Mouse (Mus musculus): ENCODE results near the gene Rasgef1b. TPM values are rescaled to one million over a fixed set of nuclear protein-coding genes. Genes with fewer than 3 reads are reported as not detected.

Gene Rasgef1b
- polyA plus RNA-seq, 1 experiment from 2014 or later: 6.5 TPM

- no peaks in the 10 kb centered on the region for H3K4me1 ChIP-seq (ENCODE audit: control insufficient read depth, insufficient read depth, low read length)
- no peaks in the 10 kb centered on the region for H3K36me3 ChIP-seq (ENCODE audit: control insufficient read depth, insufficient read depth, low read length)
- WGBS: 54% methylated on average over 7 of the region's 7 CpGs
- no peak for ATAC-seq (ENCODE audit: low read depth)
- no peak overlapping the region for H3K4me3 ChIP-seq (ENCODE audit: low read depth, low read length)
- H3K4me2 ChIP-seq (ENCODE audit: low read depth, low read length): no peak overlapping the region
- H3K27ac ChIP-seq (replicated peaks; ENCODE audit: low read depth, low read length): no peak overlapping the region
- DNase-seq (ENCODE audit: low spot score): no peak
- H3K9me3 ChIP-seq (ENCODE audit: control insufficient read depth, low read length): no peaks in the 10 kb centered on the region
- no peak overlapping the region for H3K9ac ChIP-seq (ENCODE audit: low read depth, low read length)
- H3K27me3 ChIP-seq (replicated peaks; ENCODE audit: control insufficient read depth, insufficient read depth, low read length): no peaks in the 10 kb centered on the region
Observed at GRCm38 (mm10) chr5:99689909-99690308, 39.0 kb downstream of the Rasgef1b start.

DNA sequence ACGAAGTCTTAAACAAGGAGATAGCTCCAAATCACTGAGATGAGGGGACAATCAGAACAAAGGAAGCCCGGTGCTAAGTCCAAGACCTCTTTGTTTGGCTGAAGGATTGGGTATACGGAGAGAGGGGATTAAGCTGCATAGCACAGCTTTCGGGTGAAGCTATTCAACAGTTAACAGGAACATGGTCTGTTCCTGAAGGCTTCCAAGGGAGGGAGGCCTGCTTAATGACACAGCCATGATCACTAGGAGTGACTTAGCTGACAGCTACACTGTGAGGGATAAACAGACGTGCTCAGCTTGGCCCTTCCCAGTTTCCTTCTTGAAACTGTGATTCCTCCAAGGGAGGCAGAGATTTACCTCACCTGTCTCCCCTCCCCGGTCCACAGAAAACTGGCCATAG lies 41.0 kb downstream of the Rasgef1b start:
- no peaks in the 10 kb centered on the region for H3K36me3 ChIP-seq (ENCODE audit: control insufficient read depth, insufficient read depth, low read length)
- H3K4me2 ChIP-seq (ENCODE audit: low read depth, low read length): no peak overlapping the region
- H3K27me3 ChIP-seq (replicated peaks; ENCODE audit: control insufficient read depth, insufficient read depth, low read length): no peaks in the 10 kb centered on the region
- ATAC-seq (ENCODE audit: low read depth) (peak; percentile 47; the same call in 1 of the 2 replicates), DNase-seq (ENCODE audit: low spot score) (no peak)
- H3K27ac ChIP-seq (replicated peaks; ENCODE audit: low read depth, low read length): no peak overlapping the region
- no peak overlapping the region for H3K4me3 ChIP-seq (ENCODE audit: low read depth, low read length)
- H3K4me1 ChIP-seq (ENCODE audit: control insufficient read depth, insufficient read depth, low read length): peaks cover 4% of the 10 kb centered on the region; the same call in 1 of the 2 replicates
- H3K9me3 ChIP-seq (ENCODE audit: control insufficient read depth, low read length): no peaks in the 10 kb centered on the region
- 31% methylated on average over 6 of the region's 6 CpGs for WGBS
- H3K9ac ChIP-seq (ENCODE audit: low read depth, low read length): no peak overlapping the region

DNA sequence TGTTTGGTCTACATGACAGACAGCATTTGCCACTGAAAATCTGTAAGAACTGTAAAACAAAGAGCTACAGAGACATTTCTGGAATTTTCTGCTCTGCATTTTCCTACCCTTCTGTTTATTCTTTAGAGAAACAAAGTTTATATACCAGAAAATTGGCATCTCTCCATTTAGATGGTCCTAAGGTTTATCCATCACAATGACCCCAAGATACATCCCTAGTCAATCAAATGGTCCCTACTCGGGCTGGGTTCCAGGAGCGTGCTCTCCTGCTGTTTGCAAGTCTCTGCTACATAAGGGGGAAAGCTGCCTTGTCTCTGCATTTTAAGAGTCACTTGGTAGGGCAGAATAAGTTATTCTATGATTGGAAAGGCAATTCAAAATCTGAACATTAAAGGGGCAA lies 44.8 kb downstream of the Rasgef1b start:
- Histone ChIP-seq H3K9me3 (ENCODE audit: control insufficient read depth, low read length) (no peaks in the 10 kb centered on the region), H3K36me3 (ENCODE audit: control insufficient read depth, insufficient read depth, low read length) (no peaks in the 10 kb centered on the region), H3K27ac (replicated peaks; ENCODE audit: low read depth, low read length) (no peak overlapping the region), H3K9ac (ENCODE audit: low read depth, low read length) (no peak overlapping the region), H3K27me3 (replicated peaks; ENCODE audit: control insufficient read depth, insufficient read depth, low read length) (no peaks in the 10 kb centered on the region), H3K4me3 (ENCODE audit: low read depth, low read length) (no peak overlapping the region), H3K4me1 (ENCODE audit: control insufficient read depth, insufficient read depth, low read length) (peaks cover 4% of the 10 kb centered on the region; the same call in 1 of the 2 replicates), H3K4me2 (ENCODE audit: low read depth, low read length) (no peak overlapping the region)
- DNase-seq (ENCODE audit: low spot score): no peak
- no peak for ATAC-seq (ENCODE audit: low read depth)
- 39% methylated on average over 2 of the region's 2 CpGs for WGBS

DNA sequence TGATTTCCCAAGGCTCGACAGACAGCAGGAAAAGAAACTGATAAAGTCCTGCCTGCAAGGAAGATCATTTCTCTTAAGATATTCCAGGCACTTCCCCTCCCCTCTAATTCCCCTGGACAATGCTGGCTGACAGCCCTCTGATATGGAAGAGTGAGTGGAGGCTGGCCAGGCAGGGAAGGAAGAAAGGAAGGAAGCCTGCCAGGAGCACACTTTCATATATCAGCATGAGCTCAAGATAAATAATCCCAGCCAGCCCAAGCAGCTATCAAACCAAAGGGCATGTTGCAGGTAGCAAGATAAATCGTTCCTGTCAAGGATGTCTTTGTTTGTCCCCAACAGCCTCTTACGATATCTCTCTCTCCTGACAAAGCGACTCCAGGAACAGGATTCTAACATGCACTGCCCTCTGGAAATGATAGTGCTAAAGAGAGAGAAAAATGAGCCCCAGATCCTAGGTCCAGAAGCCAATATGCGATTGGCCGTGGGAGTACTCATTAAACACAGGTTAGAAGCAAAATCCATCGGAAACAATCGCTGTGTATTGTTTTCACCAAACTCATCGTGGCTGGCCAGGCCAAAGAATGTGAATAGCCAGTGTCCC lies 58.8 kb downstream of the Rasgef1b start:
- Histone ChIP-seq H3K4me3 (ENCODE audit: low read depth, low read length) (no peak overlapping the region), H3K4me2 (ENCODE audit: low read depth, low read length) (no peak overlapping the region), H3K9ac (ENCODE audit: low read depth, low read length) (no peak overlapping the region), H3K4me1 (ENCODE audit: control insufficient read depth, insufficient read depth, low read length) (no peaks in the 10 kb centered on the region), H3K36me3 (ENCODE audit: control insufficient read depth, insufficient read depth, low read length) (no peaks in the 10 kb centered on the region), H3K27me3 (replicated peaks; ENCODE audit: control insufficient read depth, insufficient read depth, low read length) (no peaks in the 10 kb centered on the region), H3K27ac (replicated peaks; ENCODE audit: low read depth, low read length) (no peak overlapping the region), H3K9me3 (ENCODE audit: control insufficient read depth, low read length) (no peaks in the 10 kb centered on the region)
- DNase-seq (ENCODE audit: low spot score): no peak
- ATAC-seq (ENCODE audit: low read depth): no peak
- WGBS: 75% methylated on average over 9 of the region's 9 CpGs

DNA sequence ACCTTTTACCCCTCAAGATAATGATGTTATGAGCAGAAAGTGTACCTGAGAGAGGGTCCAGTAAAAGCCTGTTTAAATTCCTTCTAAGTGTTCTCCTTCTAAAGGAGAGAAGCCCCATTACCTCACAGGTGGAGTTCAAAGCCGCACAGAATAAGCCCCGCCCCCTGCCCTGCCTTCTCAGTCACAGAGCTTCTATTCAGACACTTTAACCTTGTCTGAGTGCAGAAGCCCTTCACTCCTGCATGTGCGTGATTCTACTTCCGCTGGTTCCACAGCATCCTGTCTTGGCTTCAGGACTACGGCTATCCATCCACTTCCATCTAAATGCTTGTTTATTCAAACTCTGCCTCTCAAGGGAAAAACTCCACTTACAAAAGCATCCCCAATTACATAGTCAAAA lies 72.8 kb downstream of the Rasgef1b start:
- no peak for DNase-seq (ENCODE audit: low spot score)
- no peak for ATAC-seq (ENCODE audit: low read depth)
- WGBS: 42% methylated on average over 5 of the region's 5 CpGs

DNA sequence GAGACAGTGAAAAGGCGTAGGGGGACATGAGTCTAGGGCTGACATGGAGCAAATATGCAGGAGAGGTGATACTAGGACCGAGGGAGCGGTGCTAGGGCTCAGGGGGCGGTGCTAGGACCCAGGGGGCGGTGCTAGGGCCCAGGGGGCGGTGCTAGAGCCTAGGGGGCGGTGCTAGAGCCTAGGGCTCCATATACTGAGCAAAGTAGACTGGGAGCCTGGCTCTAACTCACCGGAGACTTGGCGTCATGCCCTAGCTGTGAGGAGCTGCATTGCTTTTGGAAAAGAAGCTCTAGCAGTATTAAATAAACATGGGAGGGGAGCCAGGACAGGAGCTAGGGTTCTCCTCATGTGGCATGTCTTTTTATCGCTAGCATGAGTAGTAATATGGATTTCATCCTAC lies 75.9 kb downstream of the Rasgef1b start:
- H3K27me3 ChIP-seq (replicated peaks; ENCODE audit: control insufficient read depth, insufficient read depth, low read length): no peaks in the 10 kb centered on the region
- no peaks in the 10 kb centered on the region for H3K9me3 ChIP-seq (ENCODE audit: control insufficient read depth, low read length)
- H3K27ac ChIP-seq (replicated peaks; ENCODE audit: low read depth, low read length): no peak overlapping the region
- DNase-seq (ENCODE audit: low spot score) (peak; percentile 34), ATAC-seq (ENCODE audit: low read depth) (no peak)
- H3K4me1 ChIP-seq (ENCODE audit: control insufficient read depth, insufficient read depth, low read length): no peaks in the 10 kb centered on the region
- 75% methylated on average over 10 of the region's 10 CpGs for WGBS
- no peak overlapping the region for H3K9ac ChIP-seq (ENCODE audit: low read depth, low read length)
- no peak overlapping the region for H3K4me3 ChIP-seq (ENCODE audit: low read depth, low read length)
- no peaks in the 10 kb centered on the region for H3K36me3 ChIP-seq (ENCODE audit: control insufficient read depth, insufficient read depth, low read length)
- no peak overlapping the region for H3K4me2 ChIP-seq (ENCODE audit: low read depth, low read length)

More for the DNA sequence above, 72.8 kb downstream of the Rasgef1b start:
- no peaks in the 10 kb centered on the region for H3K9me3 ChIP-seq (ENCODE audit: control insufficient read depth, low read length)
- no peak overlapping the region for H3K27ac ChIP-seq (replicated peaks; ENCODE audit: low read depth, low read length)
- no peaks in the 10 kb centered on the region for H3K4me1 ChIP-seq (ENCODE audit: control insufficient read depth, insufficient read depth, low read length)
- H3K4me2 ChIP-seq (ENCODE audit: low read depth, low read length): no peak overlapping the region
- H3K4me3 ChIP-seq (ENCODE audit: low read depth, low read length): no peak overlapping the region
- no peak overlapping the region for H3K9ac ChIP-seq (ENCODE audit: low read depth, low read length)
- H3K36me3 ChIP-seq (ENCODE audit: control insufficient read depth, insufficient read depth, low read length): no peaks in the 10 kb centered on the region
- H3K27me3 ChIP-seq (replicated peaks; ENCODE audit: control insufficient read depth, insufficient read depth, low read length): no peaks in the 10 kb centered on the region

DNA sequence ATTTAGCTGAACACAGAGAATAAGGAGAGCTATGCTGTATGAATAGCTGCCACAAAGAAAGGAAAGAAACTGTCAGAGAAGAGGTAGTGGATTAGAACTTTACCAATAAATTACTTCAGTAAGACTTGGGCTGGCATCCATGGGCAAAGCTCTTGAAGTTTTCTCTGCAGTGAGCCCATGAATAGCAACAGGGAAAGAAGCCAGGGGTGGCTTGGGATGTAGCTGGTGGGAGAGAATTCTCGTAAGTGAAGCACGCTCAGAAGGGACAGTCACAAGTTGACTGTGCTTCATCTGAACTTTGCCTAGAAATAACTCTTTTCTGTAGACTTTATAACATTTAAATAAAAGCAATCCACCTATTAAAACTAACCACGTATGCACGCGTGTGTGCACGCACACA lies 87.5 kb downstream of the Rasgef1b start:
- no peaks in the 10 kb centered on the region for H3K27me3 ChIP-seq (replicated peaks; ENCODE audit: control insufficient read depth, insufficient read depth, low read length)
- no peak for ATAC-seq (ENCODE audit: low read depth)
- H3K27ac ChIP-seq (replicated peaks; ENCODE audit: low read depth, low read length): no peak overlapping the region
- H3K4me3 ChIP-seq (ENCODE audit: low read depth, low read length): no peak overlapping the region
- H3K36me3 ChIP-seq (ENCODE audit: control insufficient read depth, insufficient read depth, low read length): no peaks in the 10 kb centered on the region
- H3K4me1 ChIP-seq (ENCODE audit: control insufficient read depth, insufficient read depth, low read length): no peaks in the 10 kb centered on the region
- 72% methylated on average over 6 of the region's 6 CpGs for WGBS
- no peak for DNase-seq (ENCODE audit: low spot score)
- H3K4me2 ChIP-seq (ENCODE audit: low read depth, low read length): no peak overlapping the region
- H3K9me3 ChIP-seq (ENCODE audit: control insufficient read depth, low read length): no peaks in the 10 kb centered on the region
- no peak overlapping the region for H3K9ac ChIP-seq (ENCODE audit: low read depth, low read length)

GRCm38 (mm10) chr5:99636575-99636974 lies 92.3 kb downstream of the Rasgef1b start:
- Histone ChIP-seq H3K27me3 (replicated peaks; ENCODE audit: control insufficient read depth, insufficient read depth, low read length) (no peaks in the 10 kb centered on the region), H3K4me1 (ENCODE audit: control insufficient read depth, insufficient read depth, low read length) (no peaks in the 10 kb centered on the region), H3K9me3 (ENCODE audit: control insufficient read depth, low read length) (no peaks in the 10 kb centered on the region), H3K4me3 (ENCODE audit: low read depth, low read length) (no peak overlapping the region), H3K36me3 (ENCODE audit: control insufficient read depth, insufficient read depth, low read length) (no peaks in the 10 kb centered on the region), H3K9ac (ENCODE audit: low read depth, low read length) (no peak overlapping the region), H3K27ac (replicated peaks; ENCODE audit: low read depth, low read length) (no peak overlapping the region), H3K4me2 (ENCODE audit: low read depth, low read length) (no peak overlapping the region)
- 39% methylated on average over 7 of the region's 7 CpGs for WGBS
- no peak for DNase-seq (ENCODE audit: low spot score)
- no peak for ATAC-seq (ENCODE audit: low read depth)

DNA sequence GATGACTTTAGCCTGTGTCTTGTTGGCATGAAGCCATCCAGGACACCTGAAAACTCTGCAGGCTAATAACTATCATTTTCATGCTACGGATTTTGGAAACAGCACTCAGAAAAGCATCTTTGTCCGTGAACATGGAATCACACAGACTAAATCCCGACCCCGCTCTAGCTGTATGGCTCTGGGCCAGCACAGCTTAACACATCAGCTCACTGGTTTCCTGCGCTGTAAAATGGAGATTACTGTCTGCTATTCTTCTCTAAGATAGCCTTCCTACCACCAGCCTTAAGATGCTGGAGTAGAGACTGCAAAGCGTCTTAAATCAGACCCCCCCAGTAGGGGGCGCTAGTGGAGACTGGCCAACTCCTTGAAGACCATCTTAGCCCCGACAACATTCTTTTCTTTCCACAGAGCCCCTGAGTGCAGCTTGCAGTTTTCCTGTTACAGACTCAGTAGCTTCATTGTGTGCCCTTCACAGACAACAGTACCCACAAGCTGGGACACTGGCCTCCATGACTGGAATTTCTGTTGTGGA lies 94.8 kb downstream of the Rasgef1b start:
- no peak overlapping the region for H3K4me3 ChIP-seq (ENCODE audit: low read depth, low read length)
- no peak overlapping the region for H3K9ac ChIP-seq (ENCODE audit: low read depth, low read length)
- ATAC-seq (ENCODE audit: low read depth) (no peak), DNase-seq (ENCODE audit: low spot score) (peak; percentile 14)
- no peaks in the 10 kb centered on the region for H3K27me3 ChIP-seq (replicated peaks; ENCODE audit: control insufficient read depth, insufficient read depth, low read length)
- no peaks in the 10 kb centered on the region for H3K4me1 ChIP-seq (ENCODE audit: control insufficient read depth, insufficient read depth, low read length)
- no peaks in the 10 kb centered on the region for H3K36me3 ChIP-seq (ENCODE audit: control insufficient read depth, insufficient read depth, low read length)
- WGBS: 64% methylated on average over 8 of the region's 8 CpGs
- no peak overlapping the region for H3K4me2 ChIP-seq (ENCODE audit: low read depth, low read length)
- H3K9me3 ChIP-seq (ENCODE audit: control insufficient read depth, low read length): no peaks in the 10 kb centered on the region
- H3K27ac ChIP-seq (replicated peaks; ENCODE audit: low read depth, low read length): no peak overlapping the region
